Mouse (Mus musculus): ENCODE data around the gene Iyd. TPM values are rescaled to one million over a fixed set of nuclear protein-coding genes. Genes with fewer than 3 reads are reported as not detected.

Gene Iyd
- polyA plus RNA-seq, 1 experiment from 2014 or later: not detected

- DNase-seq (ENCODE audit: extremely low spot score, low spot score): no peak
- H3K4me3 ChIP-seq: no peak overlapping the region
- 83% methylated on average over 6 of the region's 6 CpGs for WGBS
- no peaks in the 10 kb centered on the region for H3K27me3 ChIP-seq (ENCODE audit: poor library complexity, severe bottlenecking)
- no peaks in the 10 kb centered on the region for H3K36me3 ChIP-seq (replicated peaks)
- H3K9me3 ChIP-seq: no peaks in the 10 kb centered on the region
- 0 out of 2 replicates have a peak, but pooled peaks cover 3% of the 10 kb centered on the region for H3K4me1 ChIP-seq
- H3K27ac ChIP-seq: no peak overlapping the region
These were observed 23.6 kb upstream of the Iyd start for GRCm38 (mm10) chr10:3516442-3516841.

GRCm38 (mm10) chr10:3523044-3523793 lies 16.8 kb upstream of the Iyd start:
- Histone ChIP-seq H3K27me3 (ENCODE audit: poor library complexity, severe bottlenecking) (no peaks in the 10 kb centered on the region), H3K9me3 (no peaks in the 10 kb centered on the region), H3K36me3 (replicated peaks) (no peaks in the 10 kb centered on the region), H3K4me1 (no peaks in the 10 kb centered on the region), H3K27ac (no peak overlapping the region), H3K4me3 (no peak overlapping the region)
- WGBS: 90% methylated on average over 6 of the region's 6 CpGs
- DNase-seq (ENCODE audit: extremely low spot score, low spot score): no peak

GRCm38 (mm10) chr10:3524513-3524912 lies 15.5 kb upstream of the Iyd start:
- Histone ChIP-seq H3K36me3 (replicated peaks) (no peaks in the 10 kb centered on the region), H3K4me3 (no peak overlapping the region), H3K27ac (no peak overlapping the region), H3K27me3 (ENCODE audit: poor library complexity, severe bottlenecking) (no peaks in the 10 kb centered on the region), H3K4me1 (no peaks in the 10 kb centered on the region), H3K9me3 (no peaks in the 10 kb centered on the region)
- WGBS: 74% methylated on average over 3 of the region's 3 CpGs
- no peak for DNase-seq (ENCODE audit: extremely low spot score, low spot score)

- WGBS: 58% methylated on average over 2 of the region's 2 CpGs
These were observed 14.5 kb upstream of the Iyd start for GRCm38 (mm10) chr10:3525420-3526019.

GRCm38 (mm10) chr10:3529807-3530206 lies 10.2 kb upstream of the Iyd start:
- no peak overlapping the region for H3K4me3 ChIP-seq
- WGBS: 66% methylated on average over 4 of the region's 4 CpGs
- no peak overlapping the region for H3K27ac ChIP-seq
- H3K4me1 ChIP-seq: peaks cover 11% of the 10 kb centered on the region; the same call in 1 of the 2 replicates
- H3K27me3 ChIP-seq (ENCODE audit: poor library complexity, severe bottlenecking): peaks cover 9% of the 10 kb centered on the region; the same call in 1 of the 2 replicates
- DNase-seq (ENCODE audit: extremely low spot score, low spot score): no peak
- H3K36me3 ChIP-seq (replicated peaks): no peaks in the 10 kb centered on the region
- no peaks in the 10 kb centered on the region for H3K9me3 ChIP-seq

More at GRCm38 (mm10) chr10:3525420-3526019, 14.5 kb upstream of the Iyd start:
- no peak overlapping the region for H3K27ac ChIP-seq
- no peaks in the 10 kb centered on the region for H3K36me3 ChIP-seq (replicated peaks)
- DNase-seq (ENCODE audit: extremely low spot score, low spot score): no peak
- H3K27me3 ChIP-seq (ENCODE audit: poor library complexity, severe bottlenecking): no peaks in the 10 kb centered on the region
- H3K4me3 ChIP-seq: no peak overlapping the region
- H3K4me1 ChIP-seq: peaks cover 2% of the 10 kb centered on the region; the same call in 1 of the 2 replicates
- no peaks in the 10 kb centered on the region for H3K9me3 ChIP-seq

GRCm38 (mm10) chr10:3530661-3531060 lies 9.4 kb upstream of the Iyd start:
- no peaks in the 10 kb centered on the region for H3K9me3 ChIP-seq
- 50% methylated on average over 4 of the region's 4 CpGs for WGBS
- DNase-seq (ENCODE audit: extremely low spot score, low spot score): no peak

GRCm38 (mm10) chr10:3531375-3531774 lies 8.7 kb upstream of the Iyd start:
- DNase-seq (ENCODE audit: extremely low spot score, low spot score): peak; percentile 59
- H3K27me3 ChIP-seq (ENCODE audit: poor library complexity, severe bottlenecking): peaks cover 9% of the 10 kb centered on the region; the same call in 1 of the 2 replicates
- no peaks in the 10 kb centered on the region for H3K9me3 ChIP-seq
- no peak overlapping the region for H3K27ac ChIP-seq
- H3K4me3 ChIP-seq: no peak overlapping the region
- no peaks in the 10 kb centered on the region for H3K36me3 ChIP-seq (replicated peaks)
- 8% methylated on average over 4 of the region's 4 CpGs for WGBS
- peaks cover 20% of the 10 kb centered on the region for H3K4me1 ChIP-seq

More at GRCm38 (mm10) chr10:3530661-3531060, 9.4 kb upstream of the Iyd start:
- H3K27ac ChIP-seq: no peak overlapping the region
- H3K4me3 ChIP-seq: no peak overlapping the region
- H3K36me3 ChIP-seq (replicated peaks): no peaks in the 10 kb centered on the region
- H3K4me1 ChIP-seq: peaks cover 16% of the 10 kb centered on the region
- peaks cover 9% of the 10 kb centered on the region; the same call in 1 of the 2 replicates for H3K27me3 ChIP-seq (ENCODE audit: poor library complexity, severe bottlenecking)

GRCm38 (mm10) chr10:3534445-3534844 lies 5.6 kb upstream of the Iyd start:
- Histone ChIP-seq H3K36me3 (replicated peaks) (no peaks in the 10 kb centered on the region), H3K4me3 (peak overlapping the region; percentile 30; the same call in 1 of the 2 replicates), H3K27me3 (ENCODE audit: poor library complexity, severe bottlenecking) (peaks cover 9% of the 10 kb centered on the region; the same call in 1 of the 2 replicates), H3K9me3 (no peaks in the 10 kb centered on the region), H3K27ac (no peak overlapping the region), H3K4me1 (peaks cover 21% of the 10 kb centered on the region)
- WGBS: 9% methylated on average over 7 of the region's 7 CpGs
- peak; percentile 59 for DNase-seq (ENCODE audit: extremely low spot score, low spot score)

GRCm38 (mm10) chr10:3536361-3536760 lies 3.7 kb upstream of the Iyd start:
- no peak for DNase-seq (ENCODE audit: extremely low spot score, low spot score)
- no peaks in the 10 kb centered on the region for H3K9me3 ChIP-seq

GRCm38 (mm10) chr10:3549384-3549783 lies 9.3 kb downstream of the Iyd start:
- no peaks in the 10 kb centered on the region for H3K9me3 ChIP-seq
- no peak overlapping the region for H3K4me3 ChIP-seq
- no peak overlapping the region for H3K27ac ChIP-seq
- DNase-seq (ENCODE audit: extremely low spot score, low spot score): no peak
- H3K36me3 ChIP-seq (replicated peaks): no peaks in the 10 kb centered on the region
- H3K4me1 ChIP-seq: no peaks in the 10 kb centered on the region
- 93% methylated on average over 2 of the region's 2 CpGs for WGBS
- no peaks in the 10 kb centered on the region for H3K27me3 ChIP-seq (ENCODE audit: poor library complexity, severe bottlenecking)

More at GRCm38 (mm10) chr10:3536361-3536760, 3.7 kb upstream of the Iyd start:
- Histone ChIP-seq H3K4me3 (no peak overlapping the region), H3K27me3 (ENCODE audit: poor library complexity, severe bottlenecking) (peaks cover 9% of the 10 kb centered on the region; the same call in 1 of the 2 replicates), H3K4me1 (peaks cover 14% of the 10 kb centered on the region), H3K27ac (no peak overlapping the region), H3K36me3 (replicated peaks) (no peaks in the 10 kb centered on the region)
- 70% methylated on average over 1 of the region's 1 CpGs for WGBS

GRCm38 (mm10) chr10:3555128-3555527 lies 15.1 kb downstream of the Iyd start:
- no peak overlapping the region for H3K4me3 ChIP-seq
- no peaks in the 10 kb centered on the region for H3K36me3 ChIP-seq (replicated peaks)
- no peaks in the 10 kb centered on the region for H3K9me3 ChIP-seq
- H3K4me1 ChIP-seq: no peaks in the 10 kb centered on the region
- no peak for DNase-seq (ENCODE audit: extremely low spot score, low spot score)
- WGBS: 78% methylated on average over 5 of the region's 5 CpGs
- H3K27me3 ChIP-seq (ENCODE audit: poor library complexity, severe bottlenecking): no peaks in the 10 kb centered on the region
- no peak overlapping the region for H3K27ac ChIP-seq

GRCm38 (mm10) chr10:3556538-3556937 lies 16.5 kb downstream of the Iyd start:
- no peak overlapping the region for H3K27ac ChIP-seq
- no peaks in the 10 kb centered on the region for H3K36me3 ChIP-seq (replicated peaks)
- H3K27me3 ChIP-seq (ENCODE audit: poor library complexity, severe bottlenecking): no peaks in the 10 kb centered on the region
- no peaks in the 10 kb centered on the region for H3K4me1 ChIP-seq
- no peak overlapping the region for H3K4me3 ChIP-seq
- H3K9me3 ChIP-seq: no peaks in the 10 kb centered on the region
- no peak for DNase-seq (ENCODE audit: extremely low spot score, low spot score)
- WGBS: 79% methylated on average over 3 of the region's 3 CpGs

- 90% methylated on average over 1 of the region's 1 CpGs for WGBS
- H3K4me1 ChIP-seq: peaks cover 8% of the 10 kb centered on the region
- DNase-seq (ENCODE audit: extremely low spot score, low spot score): no peak
- H3K9me3 ChIP-seq: no peaks in the 10 kb centered on the region
- no peak overlapping the region for H3K4me3 ChIP-seq
- no peak overlapping the region for H3K27ac ChIP-seq
- no peaks in the 10 kb centered on the region for H3K36me3 ChIP-seq (replicated peaks)
- H3K27me3 ChIP-seq (ENCODE audit: poor library complexity, severe bottlenecking): no peaks in the 10 kb centered on the region
These were observed 19.1 kb downstream of the Iyd start for GRCm38 (mm10) chr10:3559136-3559535.

Measured in forebrain, embryonic 10.5 days (tissue).